Mouse (Mus musculus) adrenal gland, adult 8-10 months (tissue): ENCODE data around the gene Plekhh1. TPM values are rescaled to one million over a fixed set of nuclear protein-coding genes. Genes with fewer than 3 reads are reported as not detected.
A peak's percentile ranks its signal among the peaks of the same experiment; 100 is the strongest.
"Not testable (repeated sequence)": the region's sequence is repeated elsewhere in the genome, so short reads cannot be mapped to it uniquely, and the experiment has no call there.

ENCODE experiments used
- DNase-seq: peaks from one replicate; pipeline ENCODE4 v3.0.0; 2022
- total RNA-seq, 4 experiments: library from RNA; stranded (reverse); gene quantifications; 2 replicates each; pipeline ENCODE4 v1.2.4; 2022

Gene Plekhh1
- total RNA-seq, result 1 to 10 TPM; 2.6 to 6.1 (median 4.3) TPM

DNA sequence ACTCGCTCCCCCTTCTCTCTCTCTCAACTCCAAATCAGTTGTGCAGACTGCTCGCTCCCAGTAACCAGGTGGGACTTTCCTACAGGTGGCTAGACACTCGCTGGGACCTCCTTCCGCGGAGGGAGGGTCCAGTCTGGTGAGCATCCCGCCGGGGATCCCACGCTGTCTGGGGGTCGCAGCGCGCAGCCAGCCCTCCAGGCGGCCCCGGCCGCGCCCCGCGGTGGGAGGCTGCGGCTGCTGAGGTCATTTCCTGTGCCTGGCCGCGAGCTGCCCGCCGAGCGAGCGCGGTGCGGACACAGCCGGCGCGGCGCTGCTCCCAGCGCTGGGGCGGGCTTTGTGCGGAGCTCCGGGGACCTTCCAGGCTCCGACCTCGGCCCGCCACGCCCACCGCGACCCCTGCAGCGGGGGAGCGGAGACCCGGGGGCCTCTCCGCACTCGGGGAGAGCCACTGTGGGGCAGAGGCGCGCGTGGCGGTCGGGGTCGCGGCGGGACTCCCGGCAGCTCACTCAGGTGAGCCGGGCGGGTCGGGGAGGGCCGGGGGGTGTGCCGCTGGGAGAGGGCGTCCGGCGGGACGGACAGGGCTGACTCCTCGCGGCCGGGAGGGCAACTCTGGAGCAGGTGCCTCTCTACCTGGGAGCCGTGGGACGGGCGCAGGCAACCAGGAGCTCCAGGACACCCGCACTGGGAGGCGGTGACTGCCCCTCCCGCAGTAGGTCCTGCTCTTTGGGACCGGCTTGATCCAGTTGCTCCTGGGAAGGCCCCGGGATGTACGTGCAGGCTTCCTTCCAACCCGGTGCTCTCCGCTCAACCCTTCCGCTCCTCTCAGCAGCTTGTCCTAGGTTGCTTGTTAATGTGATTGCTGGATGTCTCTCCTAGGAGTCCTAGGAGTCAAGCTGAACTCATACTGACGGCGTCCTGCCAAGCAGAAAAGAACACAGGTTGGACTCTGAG is at the start of gene Plekhh1:
Plekhh1 (plus strand) TSS at position 253 of the 951 bp plus-strand sequence.
- DNase-seq, result peak; percentile 31

DNA sequence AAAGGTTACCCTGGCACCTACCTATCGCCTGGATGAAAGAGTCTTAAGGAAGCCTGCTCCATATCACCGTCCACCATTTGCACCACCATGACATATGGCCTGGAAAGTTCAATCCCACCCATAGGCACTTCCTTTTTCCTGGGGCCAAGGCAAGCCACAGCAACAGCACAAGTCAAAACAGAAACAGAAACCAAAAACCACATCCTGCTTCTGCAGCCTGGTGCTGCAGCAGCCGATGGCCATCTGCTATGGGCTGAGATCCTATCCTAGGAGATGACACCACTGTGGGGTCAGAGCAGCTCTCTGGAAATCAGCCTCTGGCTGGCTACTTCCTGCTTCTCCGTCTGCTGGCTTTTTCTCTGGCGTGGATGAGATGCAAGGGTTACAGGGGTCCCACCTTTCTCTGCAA is 48.3 kb upstream of the Plekhh1 start:
- peak; percentile 21 for DNase-seq

DNA sequence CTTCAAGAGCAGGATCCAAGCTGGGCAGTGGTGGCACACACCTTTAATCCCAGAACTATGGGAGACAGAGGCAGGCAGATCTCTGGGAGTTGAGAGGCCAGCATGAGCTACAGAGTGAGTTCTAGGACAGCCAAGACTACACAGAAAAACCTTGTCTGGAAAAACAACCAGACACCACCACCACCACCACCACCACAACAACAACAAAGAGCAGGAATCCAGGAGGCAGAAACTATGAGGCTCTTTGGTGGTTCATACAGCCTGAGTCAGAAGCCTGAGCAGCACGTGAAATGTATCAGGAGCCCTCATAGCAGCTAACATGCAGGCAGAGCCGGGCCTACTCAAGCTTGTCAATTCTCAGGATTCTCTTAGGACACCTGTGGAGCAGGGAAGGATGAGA is 47.8 kb upstream of the Plekhh1 start:
- DNase-seq, result no peak

DNA sequence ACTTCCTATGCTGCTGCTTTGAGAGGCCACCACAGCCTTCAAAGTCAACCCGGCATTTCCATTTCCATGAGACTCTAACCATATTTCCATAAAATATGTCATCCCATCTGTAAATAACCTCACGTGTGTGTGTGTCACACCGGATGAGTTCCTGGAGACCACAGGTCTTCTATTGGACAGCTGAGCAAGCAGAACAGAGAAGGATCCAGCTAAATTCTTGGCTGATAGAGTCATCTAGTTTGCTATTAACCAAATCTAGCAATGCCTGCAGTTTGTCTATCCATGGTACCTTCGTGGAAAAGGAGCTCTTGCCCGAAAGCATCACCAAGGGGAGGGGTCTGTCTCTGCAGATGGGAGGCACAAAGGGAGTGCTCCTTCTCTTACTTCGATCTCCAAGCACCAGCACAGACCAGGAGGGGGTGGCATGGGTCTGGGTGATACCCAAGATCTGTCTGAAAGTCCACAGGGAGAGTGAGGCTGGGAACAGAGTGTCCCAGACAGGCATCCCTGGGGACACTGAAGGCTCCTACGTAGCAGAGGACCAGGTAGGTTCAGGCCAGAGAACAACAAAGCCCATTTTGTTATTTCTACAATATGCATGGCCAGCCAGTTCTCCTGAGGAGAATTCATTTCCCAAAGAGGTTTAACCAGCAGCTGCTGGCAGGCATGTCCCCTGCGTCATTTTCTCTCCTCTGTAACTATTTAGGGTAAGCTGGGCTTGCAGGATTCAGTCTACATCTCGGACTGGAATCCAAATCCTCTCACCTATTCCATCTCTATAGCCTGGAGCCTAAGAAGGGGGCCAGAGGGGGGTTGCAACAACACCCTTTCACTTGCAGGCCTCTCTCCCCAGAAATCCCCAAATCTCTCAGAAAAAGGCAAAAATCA is 46.8 kb upstream of the Plekhh1 start:
- DNase-seq, result no peak

DNA sequence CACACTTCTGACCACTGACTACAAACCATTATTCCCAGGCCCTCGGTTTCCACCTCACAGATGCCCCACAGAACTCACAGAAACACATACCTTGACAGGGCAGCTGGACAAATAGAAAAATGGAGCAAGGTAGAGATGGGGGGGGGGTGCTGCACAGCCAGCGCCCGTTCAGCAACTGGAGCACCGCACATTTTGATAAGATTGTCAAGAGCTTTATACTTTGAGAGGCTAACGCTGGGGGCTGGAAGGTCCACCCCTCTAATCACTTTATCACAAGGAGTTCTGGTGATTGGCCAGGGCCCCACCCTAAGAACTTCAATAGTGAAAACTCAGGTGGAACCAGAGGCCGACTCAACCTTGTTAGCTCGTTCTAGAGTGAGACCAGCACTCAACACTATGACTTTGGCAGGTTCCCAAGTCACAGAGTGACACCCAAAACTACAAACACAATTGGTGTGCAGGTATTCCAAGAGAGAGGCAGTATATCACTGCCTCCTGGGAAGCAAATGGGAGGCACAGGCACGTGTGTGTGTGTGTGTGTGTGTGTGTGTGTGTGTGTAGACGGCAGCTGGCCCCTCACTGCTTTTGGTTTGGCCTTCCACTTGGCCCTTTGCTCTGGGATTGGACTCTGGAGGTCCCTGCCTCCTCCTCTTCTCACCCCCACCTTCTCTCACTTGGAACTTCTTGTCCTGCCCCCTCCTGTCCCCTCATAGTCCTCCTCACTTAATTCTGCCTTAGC is 45.5 kb upstream of the Plekhh1 start:
- no peak for DNase-seq

DNA sequence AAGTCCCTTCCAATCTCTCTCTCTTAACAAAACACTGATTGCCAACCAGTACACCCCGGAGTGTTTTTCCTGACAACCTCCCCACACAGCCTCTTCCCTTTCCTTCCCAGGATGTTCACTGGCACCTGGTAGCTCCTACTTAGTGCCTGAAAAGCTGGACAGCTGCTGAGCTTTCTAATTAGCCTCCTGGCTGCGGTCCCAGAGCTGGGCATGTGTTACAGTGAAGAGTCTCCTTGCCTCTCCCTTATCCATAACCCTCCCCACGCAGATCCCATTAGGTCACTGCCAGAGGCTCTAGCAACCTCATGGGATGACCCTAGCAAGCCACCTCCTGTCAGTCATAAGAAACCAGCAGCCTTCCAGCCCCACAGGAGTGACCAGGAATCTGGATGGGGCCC is 44.9 kb upstream of the Plekhh1 start:
- DNase-seq, result no peak

DNA sequence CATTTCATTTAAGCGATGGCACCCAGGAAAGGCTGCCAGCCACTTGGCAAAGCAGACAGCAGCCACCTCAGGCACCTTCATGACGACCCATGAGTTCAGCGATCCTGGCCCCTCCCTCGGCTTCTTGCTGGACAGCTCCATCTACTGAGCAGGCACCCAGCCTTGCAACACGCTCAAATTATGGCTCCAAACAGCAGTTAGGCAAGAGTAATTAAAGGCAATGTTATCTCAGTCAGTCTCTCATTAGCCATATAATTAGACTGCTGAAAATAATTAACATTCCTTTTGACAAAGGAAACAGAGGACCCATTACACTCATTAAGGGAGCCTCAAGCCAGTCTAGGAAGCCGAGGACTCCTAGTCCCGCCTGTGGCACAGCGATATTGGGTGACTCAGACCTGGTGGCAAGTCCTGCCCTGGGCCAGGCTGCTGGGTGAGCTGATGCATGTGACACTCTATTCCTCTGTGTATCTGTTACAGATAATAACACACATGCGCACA is 41.3 kb upstream of the Plekhh1 start:
- no peak for DNase-seq

DNA sequence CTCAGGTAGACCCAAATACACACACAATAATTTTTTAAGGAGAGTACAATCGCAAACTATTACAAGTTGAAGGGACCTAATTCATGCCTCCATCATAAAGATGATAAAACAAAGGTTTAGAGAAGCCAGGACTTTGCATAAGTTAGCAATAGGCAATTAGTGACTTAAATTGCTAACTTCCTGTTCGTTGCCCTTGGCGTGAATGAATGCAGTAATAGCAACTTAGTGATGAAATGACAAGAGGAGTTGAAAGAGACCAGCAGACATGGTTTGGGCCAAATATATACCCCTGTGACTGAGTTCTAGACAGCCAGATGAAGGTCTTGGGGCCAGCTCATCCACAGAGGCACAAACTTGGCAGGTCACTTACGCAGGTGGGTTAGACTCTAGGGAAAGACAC is 32.7 kb upstream of the Plekhh1 start:
- no peak for DNase-seq

DNA sequence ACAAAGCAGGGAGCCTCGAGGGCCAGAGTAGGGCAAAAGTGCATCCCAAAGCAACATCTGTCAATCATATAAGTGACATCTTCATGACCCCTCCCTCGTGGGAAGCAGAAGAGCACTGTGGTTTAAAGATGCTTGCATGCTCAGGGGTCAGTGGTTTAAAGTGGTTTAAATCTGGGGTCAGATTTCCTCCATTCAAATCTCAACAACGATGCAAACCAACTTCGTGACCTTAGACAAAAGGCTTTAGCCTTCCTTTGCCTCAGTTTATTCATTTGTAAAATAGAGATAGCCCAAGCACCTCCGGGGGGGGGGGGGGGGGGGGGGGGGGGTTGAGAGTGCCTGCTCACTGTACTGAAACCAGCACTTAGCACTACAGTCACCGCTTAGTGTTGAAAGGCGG is 32.3 kb upstream of the Plekhh1 start:
- DNase-seq, result no peak

DNA sequence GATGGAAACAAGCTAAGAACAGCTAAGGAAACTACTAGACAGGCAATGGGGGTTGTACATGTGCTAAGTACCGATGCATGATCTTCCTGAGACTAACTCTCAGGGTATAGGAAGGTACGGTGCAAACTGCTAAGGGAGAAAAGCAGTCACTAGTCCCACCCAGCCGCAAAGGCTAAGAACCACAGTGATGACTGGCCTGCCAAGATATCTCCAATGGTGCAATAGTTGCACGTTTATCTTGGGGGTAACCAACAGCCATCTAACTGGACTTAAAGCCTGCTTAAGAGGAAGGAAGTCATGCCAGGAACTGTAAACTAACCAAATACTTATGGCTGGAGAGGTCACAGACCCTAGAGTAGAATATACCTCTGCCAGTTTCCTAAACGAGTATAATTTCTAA is 26.6 kb upstream of the Plekhh1 start:
- DNase-seq, result no peak

DNA sequence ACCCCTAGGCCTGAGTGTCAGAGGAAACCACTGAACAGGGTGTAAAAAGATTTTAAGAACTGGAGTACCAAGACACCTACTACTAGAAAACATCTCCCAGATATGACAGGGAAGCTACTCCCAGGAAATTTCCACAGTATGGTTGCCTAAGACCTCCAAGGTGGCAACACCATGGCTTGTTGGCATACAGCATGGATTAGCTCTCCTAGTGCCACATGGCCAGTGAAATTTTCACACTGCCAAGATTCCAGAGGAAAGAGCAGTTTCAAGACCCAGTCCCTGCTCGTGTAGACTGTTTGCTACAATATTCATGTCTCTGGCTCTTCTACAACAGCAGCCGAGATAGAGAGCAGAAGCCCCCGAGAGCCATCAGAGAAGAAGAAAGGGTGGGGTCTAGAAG is 26.0 kb upstream of the Plekhh1 start:
- no peak for DNase-seq

DNA sequence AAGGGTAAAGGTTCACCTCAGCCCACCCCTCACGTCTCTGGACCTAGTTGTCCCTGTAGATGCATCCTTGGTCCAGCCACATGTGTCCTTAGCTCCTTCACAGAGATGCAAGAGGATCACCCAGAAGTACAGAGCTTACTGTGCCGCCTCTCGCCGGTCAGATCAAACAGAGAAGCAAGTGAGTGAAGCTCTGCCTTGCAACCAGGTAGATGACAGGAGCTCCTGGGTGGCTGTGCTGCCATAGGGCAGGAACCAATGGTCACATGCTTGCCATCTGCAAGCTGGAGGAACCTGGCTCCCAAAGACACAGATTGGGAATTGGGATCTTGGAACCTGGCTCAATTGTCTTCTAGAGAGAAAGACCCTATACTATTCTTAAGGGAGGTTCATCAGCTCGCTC is 23.5 kb upstream of the Plekhh1 start:
- DNase-seq, result no peak

DNA sequence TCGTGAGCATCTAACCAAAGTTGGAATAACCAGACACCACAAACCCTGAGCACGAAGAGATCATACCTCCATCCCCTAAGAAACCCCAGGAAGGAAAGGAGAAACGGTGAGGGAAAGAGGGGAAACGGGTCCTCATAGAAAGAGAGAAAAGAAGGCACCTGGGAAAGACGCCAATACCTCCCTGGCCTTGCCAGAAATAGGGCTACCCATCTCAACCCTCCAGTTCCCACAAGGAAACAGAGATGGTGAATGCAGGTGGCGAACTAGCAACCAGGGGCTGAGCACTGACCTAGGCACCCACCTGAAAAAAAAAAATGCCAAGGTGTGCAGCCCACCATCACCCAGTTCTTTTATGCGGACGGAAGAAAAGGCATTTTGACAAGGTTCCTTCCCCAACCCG is 22.9 kb upstream of the Plekhh1 start:
- DNase-seq, result no peak

DNA sequence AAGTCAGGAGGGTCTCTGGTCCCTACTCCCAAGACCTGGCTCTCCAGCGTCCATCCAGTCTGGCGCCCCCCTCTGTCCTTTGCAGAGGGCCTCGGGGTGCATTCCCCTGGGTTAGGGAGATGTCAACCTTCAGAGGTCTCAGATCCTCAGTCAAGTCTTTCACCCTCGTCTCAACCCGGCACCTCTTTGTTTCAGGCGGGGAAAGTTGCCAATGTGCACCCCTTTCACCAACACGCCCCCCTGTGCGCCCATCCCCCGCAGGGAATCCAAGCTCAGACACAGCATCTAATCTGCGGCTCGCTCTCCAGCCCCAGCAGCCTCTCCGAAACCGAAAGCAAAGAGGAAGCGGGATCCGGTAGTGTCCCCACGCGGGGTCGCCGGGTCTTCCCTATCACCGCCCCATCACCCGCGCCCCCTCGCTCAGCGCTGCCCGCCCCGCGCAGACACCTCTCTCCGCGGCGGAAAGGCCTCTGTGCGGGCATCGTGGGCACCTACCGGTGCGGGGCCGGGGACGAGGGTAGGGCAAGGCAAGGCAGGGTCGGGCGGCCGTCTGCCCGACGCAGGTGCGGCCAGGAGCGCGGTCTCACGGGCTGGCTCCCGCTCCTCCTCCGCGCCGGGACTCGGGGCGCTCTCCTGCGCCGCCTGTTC is 22.4 kb upstream of the Plekhh1 start:
- DNase-seq, result peak; percentile 17

DNA sequence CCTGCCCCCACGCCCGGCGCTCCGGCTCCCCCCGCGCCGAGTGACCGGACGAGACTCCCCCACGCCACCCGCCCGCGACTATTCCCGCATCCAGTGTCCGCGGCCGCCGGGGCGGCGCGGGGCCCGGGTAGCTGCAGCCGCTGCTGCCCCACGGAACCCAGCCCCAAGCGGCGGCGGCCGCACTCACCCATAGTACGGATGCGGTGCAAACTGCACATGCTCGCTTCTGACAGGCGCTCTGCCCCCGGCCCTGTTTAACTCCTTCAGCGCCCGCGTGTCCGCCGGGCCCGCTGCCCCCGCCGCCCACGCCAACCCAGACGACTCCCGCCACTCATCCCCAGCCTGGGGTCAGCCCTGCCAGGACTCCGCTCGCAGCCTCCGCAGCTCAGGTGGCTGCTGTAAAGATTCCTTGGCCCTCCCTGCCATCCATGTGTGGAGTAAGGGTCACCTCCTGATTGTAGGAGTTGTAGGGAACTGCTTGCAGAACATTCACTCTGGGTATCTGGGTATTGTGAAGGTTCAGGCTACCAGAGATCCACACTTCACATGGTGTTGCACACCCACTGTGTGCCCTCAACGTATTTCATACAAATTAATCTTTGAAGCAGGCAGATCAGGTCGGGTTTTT is 21.7 kb upstream of the Plekhh1 start, which contains the start of gene Tmem229b:
Tmem229b (minus strand) TSS at position 502 of the 628 bp plus-strand sequence.
- peak; percentile 24 for DNase-seq

DNA sequence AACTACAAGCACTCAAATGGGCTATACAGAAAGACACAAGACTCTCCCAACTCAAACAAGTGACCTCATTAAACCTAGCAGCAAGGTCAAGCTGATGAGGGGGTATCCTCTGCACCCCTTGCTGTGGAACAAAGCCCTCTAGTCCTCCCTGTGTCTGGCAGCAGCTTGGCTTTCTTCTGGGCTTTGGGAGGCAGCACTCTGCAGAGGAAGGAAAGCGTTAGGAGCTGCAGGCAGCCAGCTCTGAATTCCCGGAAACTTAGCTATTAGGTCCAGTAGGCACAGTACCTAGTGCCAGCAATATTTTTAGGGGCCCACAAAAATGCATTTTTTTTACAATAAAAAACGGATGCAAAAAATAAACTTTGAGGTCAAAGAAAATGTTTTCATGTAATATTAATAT is 18.4 kb upstream of the Plekhh1 start:
- DNase-seq, result no peak

DNA sequence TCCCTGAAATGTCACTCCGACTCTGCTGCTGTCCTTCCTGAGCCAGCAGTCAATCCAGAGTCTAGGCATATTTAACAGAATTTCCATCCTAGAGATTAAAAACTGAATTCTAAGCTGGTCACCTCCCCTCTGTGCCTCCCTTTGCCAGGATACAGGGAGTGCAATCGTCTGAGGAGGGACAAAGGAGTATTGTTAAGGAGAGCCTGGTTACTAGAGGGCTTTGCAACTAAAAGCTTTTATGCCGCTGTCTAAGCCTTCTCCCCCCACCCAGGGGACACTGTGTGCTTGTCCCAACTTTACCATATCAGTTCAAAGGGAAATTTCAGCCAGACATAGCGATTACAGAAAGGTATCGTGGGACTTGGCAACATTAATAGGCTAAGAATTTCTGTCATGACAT is 12.9 kb upstream of the Plekhh1 start:
- no peak for DNase-seq

DNA sequence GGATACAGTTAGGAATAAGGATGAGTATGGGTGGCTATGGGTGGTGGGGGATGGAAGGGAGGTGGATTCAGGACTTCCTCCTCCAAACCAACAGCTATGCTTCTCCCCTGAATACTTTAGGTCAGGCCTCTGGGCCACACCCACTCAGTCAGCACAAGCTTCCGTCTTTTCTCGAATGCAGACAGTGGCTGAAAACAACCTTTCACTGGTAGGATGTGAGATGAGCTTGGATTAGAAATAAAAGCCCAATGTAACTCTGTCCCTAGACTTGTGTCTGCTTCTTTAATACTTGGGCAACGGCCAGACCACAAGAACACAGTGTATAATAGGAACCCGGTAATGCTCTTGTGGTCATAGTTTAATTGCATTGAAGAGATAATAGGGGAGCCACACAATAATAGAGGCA is 11.0 kb upstream of the Plekhh1 start:
- DNase-seq, result no peak

DNA sequence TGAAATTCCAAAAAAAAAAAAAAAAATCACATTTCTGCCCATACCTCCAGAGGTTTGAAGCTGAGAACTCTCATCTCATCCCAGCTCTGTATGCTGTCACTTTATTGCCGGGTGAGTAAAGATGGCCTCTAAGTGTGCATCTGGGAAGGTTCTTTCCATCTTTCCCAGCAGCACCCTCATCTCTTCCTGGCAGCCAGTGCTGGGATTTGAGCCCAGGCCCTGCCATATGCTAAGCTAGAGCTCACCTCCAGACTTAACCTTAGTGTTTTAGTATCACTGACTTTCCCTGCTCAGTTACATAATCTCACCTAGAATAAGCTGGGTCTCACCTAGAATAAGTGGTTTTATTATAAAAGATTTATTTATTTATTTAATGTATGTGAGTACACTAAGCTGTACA is 7.1 kb upstream of the Plekhh1 start:
- DNase-seq, result no peak

DNA sequence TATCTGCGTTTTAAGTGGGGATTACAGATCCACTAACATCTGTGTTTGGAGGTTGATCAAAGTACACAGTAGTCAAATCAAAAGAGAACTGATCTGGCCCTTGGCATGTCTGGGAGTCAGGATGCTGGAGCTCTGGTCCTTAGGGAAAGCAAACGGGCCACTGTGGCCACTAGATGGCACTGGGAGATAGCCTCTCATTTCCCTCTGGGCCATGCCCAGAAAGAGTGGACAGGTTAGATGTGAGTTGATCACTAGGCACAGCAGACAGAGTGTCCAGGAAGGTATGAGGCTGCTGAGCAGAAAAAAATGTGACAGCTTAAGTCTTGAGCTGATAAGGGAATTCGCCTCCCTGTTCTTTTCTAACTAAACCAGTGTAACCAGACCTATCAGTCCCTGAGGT is 6.1 kb upstream of the Plekhh1 start:
- peak; percentile 52 for DNase-seq

DNA sequence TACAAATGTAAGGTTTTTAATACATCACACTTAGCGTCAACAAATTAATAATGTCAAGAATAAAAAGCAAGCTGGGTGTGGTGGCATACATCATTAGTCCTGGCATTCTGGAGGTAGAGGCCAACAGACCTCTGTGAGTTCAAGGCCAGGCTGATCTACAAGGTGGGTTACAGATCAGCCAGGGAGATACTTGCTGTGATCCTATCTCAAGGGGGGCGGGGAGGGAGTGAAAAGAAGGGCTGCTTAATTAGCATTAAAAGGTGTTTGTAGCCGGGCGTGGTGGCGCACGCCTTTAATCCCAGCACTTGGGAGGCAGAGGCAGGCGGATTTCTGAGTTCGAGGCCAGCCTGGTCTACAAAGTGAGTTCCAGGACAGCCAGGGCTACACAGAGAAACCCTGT is 1.4 kb upstream of the Plekhh1 start:
- not testable (repeated sequence) for DNase-seq
